Mouse (Mus musculus) right cerebral cortex, adult 18-20 months (tissue): ENCODE measurements at regions not wholly inside any gene's neighbourhood (a gene's known extent, or its start where the extent isn't known, plus 50 kb on each side); places are given as distances from the start of the nearest gene placed in this dataset.
A peak's percentile ranks its signal among the peaks of the same experiment; 100 is the strongest.

Source experiments
- DNase-seq: peaks from one replicate; pipeline ENCODE4 v3.0.0; 2022; ENCODE audit warnings: mixed read lengths

GRCm38 (mm10) chr3:37962043-37962810 lies 237.9 kb upstream of the Gm5148 start:
- no peak for DNase-seq

DNA sequence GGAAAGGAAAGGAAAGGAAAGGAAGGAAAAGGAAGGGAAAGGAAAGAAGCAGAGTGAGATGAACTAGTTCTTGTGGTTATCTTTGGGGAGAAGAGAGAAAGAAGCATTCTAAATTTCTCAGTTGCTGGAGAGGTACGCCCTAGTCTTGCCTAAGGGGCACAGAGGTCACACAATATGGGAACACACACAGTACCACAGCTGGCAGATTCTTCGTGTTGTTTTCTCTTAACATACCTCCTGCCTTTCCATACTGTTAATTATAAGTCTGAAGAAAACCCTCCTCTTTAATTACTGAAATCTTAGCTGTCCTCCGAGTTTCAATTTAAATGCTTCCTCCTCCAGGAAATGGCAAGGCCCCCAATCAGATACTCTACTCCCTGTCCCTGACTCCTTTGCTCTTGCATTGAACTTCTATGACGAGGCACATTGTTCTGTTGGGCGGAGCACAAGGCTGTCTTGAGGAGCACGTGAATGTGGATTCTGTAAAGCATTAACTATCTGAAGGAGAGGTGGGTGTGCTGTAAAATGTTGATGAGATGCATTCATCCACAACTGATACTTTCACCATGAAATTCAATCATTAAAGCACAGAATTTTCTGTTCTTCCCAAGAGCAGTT lies 234.2 kb upstream of the Gm5148 start:
- no peak for DNase-seq

- no peak for DNase-seq
These were observed 232.3 kb upstream of the Gm5148 start for GRCm38 (mm10) chr3:37956543-37956942.

DNA sequence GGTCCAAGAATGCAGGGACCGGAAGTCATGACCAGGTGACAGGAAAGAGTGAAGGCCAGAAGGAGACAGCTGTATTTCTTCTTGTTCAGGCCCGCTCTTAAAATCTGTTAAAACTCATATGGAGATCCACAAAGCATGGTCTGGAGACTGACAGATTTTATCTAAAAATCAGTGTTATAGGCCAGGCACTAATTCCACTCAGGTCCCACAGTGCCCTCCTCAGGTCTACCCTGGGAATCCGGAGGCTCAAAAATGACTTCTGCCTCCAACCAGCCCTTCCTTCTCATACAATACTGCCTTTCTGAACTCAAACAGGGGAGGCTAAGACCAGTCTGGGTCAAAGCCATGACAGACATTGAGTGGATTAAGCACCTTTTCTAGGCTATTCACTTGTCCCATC lies 228.6 kb upstream of the Gm5148 start:
- DNase-seq = peak; percentile 15

DNA sequence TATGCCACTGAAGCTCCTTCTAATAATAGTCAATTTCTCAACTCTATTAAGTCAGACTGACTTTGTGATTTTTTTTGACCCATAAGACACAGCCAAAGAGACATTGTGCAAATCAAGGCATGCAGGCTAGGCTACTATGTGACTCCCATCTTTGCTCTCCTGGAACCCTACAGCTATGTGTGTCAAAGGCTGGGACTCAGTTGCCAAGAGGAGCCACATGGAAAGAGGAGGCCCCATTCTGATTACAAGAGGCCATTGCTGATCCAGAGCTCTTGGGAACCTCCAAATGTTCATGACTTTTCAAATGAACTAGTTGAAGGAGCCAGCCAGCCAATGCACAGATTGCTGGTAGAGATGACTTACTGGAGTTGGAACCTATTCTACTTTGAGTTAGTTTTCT lies 228.0 kb upstream of the Gm5148 start:
- no peak for DNase-seq

DNA sequence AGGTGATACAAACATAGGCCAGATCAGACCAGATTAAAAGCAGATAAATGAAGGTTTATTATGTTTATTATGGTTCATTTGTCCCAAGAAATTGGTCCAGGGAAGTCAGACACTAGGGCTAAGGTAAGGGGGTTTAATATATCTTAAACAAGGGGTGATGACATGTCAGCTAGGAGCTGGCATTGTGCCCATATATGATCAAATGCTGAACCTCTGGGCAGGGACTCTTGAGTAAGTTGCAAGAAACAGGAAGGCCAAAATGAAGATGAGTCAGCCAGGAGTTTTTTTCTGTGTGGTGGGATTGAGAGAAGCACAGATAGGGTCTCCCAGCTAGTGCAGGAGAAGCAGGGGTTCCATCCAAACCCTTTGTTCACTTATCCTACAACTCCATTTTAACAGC lies 219.4 kb upstream of the Gm5148 start:
- DNase-seq = no peak

GRCm38 (mm10) chr3:37940016-37940415 lies 215.7 kb upstream of the Gm5148 start:
- no peak for DNase-seq

DNA sequence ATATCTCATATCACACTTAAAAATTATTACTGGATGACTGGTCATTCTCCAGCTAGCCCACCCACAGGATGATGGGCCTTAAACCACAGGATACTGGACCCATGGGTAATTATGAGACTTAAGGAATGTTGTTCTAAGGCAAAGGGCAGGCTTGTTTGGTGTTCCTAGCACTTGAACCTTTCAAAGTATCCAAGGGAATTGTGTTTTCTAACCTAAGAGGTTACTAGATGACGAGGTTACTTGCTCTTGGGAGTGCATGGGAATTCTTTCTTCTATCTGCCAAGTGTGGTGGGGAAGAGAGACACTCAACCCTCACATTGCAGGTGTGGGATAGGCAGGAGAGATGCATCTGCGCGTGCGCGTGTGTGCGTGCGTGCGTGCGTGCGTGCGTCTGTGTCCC lies 214.6 kb upstream of the Gm5148 start:
- no peak for DNase-seq

DNA sequence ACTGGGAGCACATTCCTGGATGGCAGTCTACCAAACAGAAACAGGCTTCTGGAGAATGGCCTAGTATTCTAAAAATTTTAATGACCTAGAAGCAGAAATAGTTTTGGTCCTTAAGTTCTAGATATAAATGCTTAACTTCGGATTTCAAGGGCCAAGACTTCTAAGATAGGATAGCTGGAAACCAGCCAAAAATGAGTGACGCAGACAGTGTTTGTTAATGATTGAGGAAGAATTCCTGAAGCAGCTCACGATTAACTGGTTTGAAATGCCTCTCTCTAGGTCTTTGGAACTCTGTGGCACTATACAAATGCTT lies 213.9 kb upstream of the Gm5148 start:
- no peak for DNase-seq

DNA sequence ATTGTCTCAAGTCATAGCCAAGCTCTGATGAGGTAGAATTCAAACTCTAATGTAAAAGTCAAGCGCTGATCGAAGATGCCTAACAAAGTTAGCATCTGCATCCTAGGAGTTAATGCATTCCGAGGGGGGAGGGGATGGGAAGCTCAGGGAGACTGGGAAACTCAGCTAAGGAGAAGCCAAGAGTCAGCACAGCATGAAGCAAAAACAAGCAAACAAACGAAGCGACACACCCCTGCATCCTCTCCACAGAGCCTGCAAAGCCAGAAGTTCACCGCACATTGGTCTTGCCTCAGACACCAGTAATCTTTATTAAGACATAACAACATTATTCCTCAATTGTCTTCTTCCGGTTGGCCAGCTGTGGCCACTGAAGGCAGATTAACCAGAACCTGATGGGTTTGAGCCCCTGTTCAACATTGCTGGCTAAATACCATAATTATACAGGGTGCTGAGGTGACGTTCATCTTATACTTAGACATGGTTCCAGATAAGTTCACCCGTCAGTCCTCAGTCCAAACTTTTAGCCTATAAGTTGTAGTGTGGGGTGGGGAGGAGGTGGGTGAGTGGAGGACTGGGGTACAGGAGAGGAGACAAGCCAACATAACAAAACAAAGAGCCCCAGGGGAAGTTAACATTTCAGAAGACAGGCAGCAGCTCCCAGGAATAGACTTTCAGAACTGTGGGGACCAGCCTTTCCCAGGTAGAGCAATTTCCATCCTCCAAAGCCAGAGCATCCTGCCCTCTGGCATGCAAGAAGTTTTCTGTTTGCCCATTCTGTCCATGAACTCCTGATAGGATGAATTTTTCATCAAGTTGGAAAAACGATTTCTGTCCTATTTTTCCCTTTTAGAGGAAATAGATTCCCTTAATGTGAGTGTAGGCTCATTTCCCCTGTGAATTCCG lies 213.3 kb upstream of the Gm5148 start:
- DNase-seq = no peak

GRCm38 (mm10) chr3:37936251-37936931 lies 212.1 kb upstream of the Gm5148 start:
- no peak for DNase-seq

- no peak for DNase-seq
These were observed 210.8 kb upstream of the Gm5148 start for GRCm38 (mm10) chr3:37934905-37935708.

DNA sequence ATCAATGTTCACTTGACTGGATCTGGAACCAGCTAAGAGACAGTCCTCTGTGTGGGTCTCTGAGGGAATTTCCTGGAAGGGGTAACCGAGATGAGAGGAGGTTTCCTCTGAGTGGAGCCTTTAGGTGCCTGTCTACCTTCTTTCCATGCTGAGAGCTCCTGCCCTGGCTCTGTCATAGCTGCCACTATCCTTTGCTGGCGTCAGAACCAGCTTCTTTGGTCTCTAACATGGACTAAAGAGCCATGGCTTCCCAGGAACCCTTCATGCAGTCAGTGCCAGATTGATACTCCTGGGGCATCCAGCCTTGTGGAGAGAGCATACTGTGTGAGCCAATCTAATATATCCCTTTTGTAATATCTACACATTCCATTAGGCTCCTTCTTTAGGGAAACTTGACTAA lies 209.9 kb upstream of the Gm5148 start:
- no peak for DNase-seq

GRCm38 (mm10) chr3:37928731-37929130 lies 204.4 kb upstream of the Gm5148 start:
- DNase-seq = no peak

DNA sequence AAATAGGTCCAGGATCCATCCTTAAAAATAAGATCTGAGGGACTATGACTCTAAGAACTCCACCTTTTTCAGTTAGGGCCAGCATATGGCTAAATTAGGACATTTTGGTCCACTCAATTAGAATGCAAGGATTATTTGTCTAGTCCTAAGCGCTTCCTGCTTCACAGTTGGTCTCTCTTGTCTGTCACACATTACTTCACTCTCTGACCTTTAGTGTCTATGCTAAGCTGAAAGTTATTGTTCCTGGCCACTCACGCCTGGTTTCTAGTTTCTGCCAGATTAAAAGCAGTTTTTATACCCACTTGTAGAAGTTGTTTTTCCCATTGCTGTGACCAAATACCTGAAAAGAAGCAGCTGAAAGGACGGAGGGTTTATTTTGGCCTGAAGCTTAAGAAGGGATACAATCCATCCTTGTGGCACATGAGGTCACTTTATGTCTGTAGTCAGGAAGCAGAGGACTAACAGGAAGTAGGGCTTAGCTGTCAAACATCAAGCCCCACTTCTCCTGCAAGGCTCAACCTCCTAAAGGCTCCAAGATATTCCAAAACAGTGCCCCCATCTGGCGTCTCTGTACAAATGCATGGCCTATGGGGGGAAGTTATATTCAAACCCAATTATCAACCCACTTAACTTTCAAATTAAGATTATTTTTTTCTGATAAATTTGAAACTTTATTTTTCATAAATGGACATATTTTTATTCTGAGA lies 195.3 kb upstream of the Gm5148 start:
- no peak for DNase-seq

- DNase-seq = no peak
These were observed 192.6 kb upstream of the Gm5148 start for GRCm38 (mm10) chr3:37916786-37917479.

DNA sequence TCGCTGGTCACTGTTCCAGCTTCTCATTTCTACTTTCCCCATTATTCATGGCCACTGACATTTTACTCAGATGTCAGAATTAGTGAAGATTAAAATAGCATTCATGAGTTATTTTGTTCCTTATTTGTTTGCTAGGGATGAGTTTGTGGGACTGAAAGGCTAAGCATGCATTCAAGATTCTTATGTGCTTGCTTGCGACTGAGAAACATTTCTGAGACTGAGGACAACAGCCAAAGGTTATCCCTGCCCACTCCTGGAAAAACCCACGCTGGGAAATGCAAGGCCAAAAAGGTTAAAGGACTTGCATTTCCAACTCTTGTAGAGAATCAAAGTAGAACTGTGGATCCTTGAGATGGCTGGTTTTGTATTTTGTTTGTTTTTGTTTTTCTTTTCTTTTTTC lies 192.0 kb upstream of the Gm5148 start:
- DNase-seq = no peak

GRCm38 (mm10) chr3:37915673-37916072 lies 191.4 kb upstream of the Gm5148 start:
- DNase-seq = no peak

- DNase-seq = no peak
These were observed 189.8 kb upstream of the Gm5148 start for GRCm38 (mm10) chr3:37914136-37914535.

- no peak for DNase-seq
These were observed 185.5 kb upstream of the Gm5148 start for GRCm38 (mm10) chr3:37909821-37910220.

DNA sequence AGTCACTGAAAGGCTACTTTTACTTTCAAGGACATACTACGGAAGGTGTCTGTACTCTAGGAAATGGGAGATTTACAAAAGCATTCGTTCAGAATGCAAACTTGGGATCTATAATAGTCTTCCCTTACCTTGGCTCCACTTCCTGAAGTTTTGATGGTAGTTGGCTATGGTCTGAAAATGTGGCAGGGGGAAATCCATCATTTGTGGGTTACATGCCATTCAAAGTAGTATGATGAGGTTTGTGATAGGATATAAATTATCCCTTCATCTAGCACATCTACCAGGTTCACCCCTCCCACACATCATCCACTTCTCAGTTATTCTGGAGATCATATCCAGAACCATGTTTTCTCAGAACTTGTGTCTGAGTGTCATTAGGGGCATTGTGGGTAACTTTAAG lies 184.7 kb upstream of the Gm5148 start:
- no peak for DNase-seq
